Mouse (Mus musculus) limb, embryonic 12.5 days (tissue): ENCODE measurements around the gene Trpc4ap. TPM values are rescaled to one million over a fixed set of nuclear protein-coding genes. Genes with fewer than 3 reads are reported as not detected.

Experiments used
- ATAC-seq: fragments of 200-750 bp; cut with Nextera tagmentation; 2 replicates; pipeline ENCODE4 v1.8.0; 2017; ENCODE audit warnings: low read depth, moderate TSS enrichment; ENCODE audit not compliant: insufficient number of reproducible peaks, insufficient read depth, low FRiP score, low TSS enrichment
- H3K27ac ChIP-seq: fragments of 300-500 bp; sonication (generic); 2 replicates; pipeline ENCODE4 v1.5.1; 2016; ENCODE audit warnings: mild to moderate bottlenecking, moderate library complexity
- H3K27me3 ChIP-seq: fragments of 300-500 bp; sonication (generic); 2 replicates; pipeline ENCODE4 v1.6.1; 2016; ENCODE audit warnings: mild to moderate bottlenecking, moderate library complexity
- H3K36me3 ChIP-seq: fragments of 300-500 bp; sonication (generic); 2 replicates; pipeline ENCODE4 v1.6.1; 2016; ENCODE audit warnings: mild to moderate bottlenecking, moderate library complexity
- H3K4me1 ChIP-seq: fragments of 300-500 bp; sonication (generic); replicated peaks from 2 replicates; pipeline ENCODE4 v1.6.1; 2016
- H3K4me2 ChIP-seq: fragments of 300-500 bp; sonication (generic); 2 replicates; pipeline ENCODE4 v1.6.1; 2016; ENCODE audit warnings: mild to moderate bottlenecking, moderate library complexity
- H3K4me3 ChIP-seq: fragments of 300-500 bp; sonication (generic); replicated peaks from 2 replicates; pipeline ENCODE4 v1.5.1; 2016; ENCODE audit warnings: mild to moderate bottlenecking
- H3K9ac ChIP-seq: fragments of 300-500 bp; sonication (generic); replicated peaks from 2 replicates; pipeline ENCODE4 v1.6.1; 2016; ENCODE audit warnings: mild to moderate bottlenecking, moderate library complexity
- H3K9me3 ChIP-seq: fragments of 300-500 bp; sonication (generic); 2 replicates; pipeline ENCODE4 v1.6.1; 2016; ENCODE audit warnings: mild to moderate bottlenecking, moderate library complexity
- WGBS: fragments of 180-500 bp; shearing (Covaris S2); methylation state at CpG from one replicate; pipeline ENCODE4 v1.1.7; 2016; 5-methylcytosine and 5-hydroxymethylcytosine counted together
- polyA plus RNA-seq: library from polyadenylated mRNA; unstranded; fragments of >200 nt; fragmentation: Nextera tagmentation; extraction: Ambion mirVana; gene quantifications from 2 replicates; pipeline ENCODE4 v1.2.1, GENCODE M21; 2016

Trpc4ap gene
- polyA plus RNA-seq, 1 experiment from 2014 or later = 167 TPM

GRCm38 (mm10) chr2:155628519-155628918 is 63.7 kb downstream of the Trpc4ap start:
- Histone ChIP-seq H3K4me1 (peaks cover 24% of the 10 kb centered on the region), H3K36me3 (peaks cover 25% of the 10 kb centered on the region), H3K27ac (no peak overlapping the region), H3K4me3 (peak overlapping the region; percentile 41; the same call in 1 of the 2 replicates), H3K9me3 (no peaks in the 10 kb centered on the region), H3K27me3 (peaks cover 91% of the 10 kb centered on the region), H3K9ac (no peak overlapping the region), H3K4me2 (no peak overlapping the region)
- no peak for ATAC-seq
- 72% methylated on average over 13 of the region's 13 CpGs for WGBS

GRCm38 (mm10) chr2:155628112-155628511 is 64.1 kb downstream of the Trpc4ap start:
- H3K27me3 ChIP-seq = peaks cover 89% of the 10 kb centered on the region
- WGBS = 81% methylated on average over 9 of the region's 9 CpGs
- no peak overlapping the region for H3K4me3 ChIP-seq
- no peak for ATAC-seq
- H3K4me1 ChIP-seq = peaks cover 24% of the 10 kb centered on the region
- H3K9ac ChIP-seq = no peak overlapping the region
- no peak overlapping the region for H3K4me2 ChIP-seq
- H3K27ac ChIP-seq = no peak overlapping the region
- H3K9me3 ChIP-seq = no peaks in the 10 kb centered on the region
- H3K36me3 ChIP-seq = peaks cover 21% of the 10 kb centered on the region

- Histone ChIP-seq H3K9ac (no peak overlapping the region), H3K4me1 (peaks cover 24% of the 10 kb centered on the region), H3K36me3 (peaks cover 11% of the 10 kb centered on the region), H3K9me3 (no peaks in the 10 kb centered on the region), H3K27me3 (peaks cover 89% of the 10 kb centered on the region), H3K27ac (no peak overlapping the region), H3K4me3 (no peak overlapping the region), H3K4me2 (no peak overlapping the region)
- no peak for ATAC-seq
- WGBS = 39% methylated on average over 21 of the region's 21 CpGs
Measured at GRCm38 (mm10) chr2:155627030-155627738, 65.0 kb downstream of the Trpc4ap start.

- Histone ChIP-seq H3K36me3 (peaks cover 2% of the 10 kb centered on the region), H3K27ac (no peak overlapping the region), H3K9ac (no peak overlapping the region), H3K27me3 (peaks cover 81% of the 10 kb centered on the region), H3K4me1 (peaks cover 21% of the 10 kb centered on the region), H3K9me3 (no peaks in the 10 kb centered on the region), H3K4me3 (no peak overlapping the region), H3K4me2 (no peak overlapping the region)
- 52% methylated on average over 15 of the region's 15 CpGs for WGBS
- ATAC-seq = no peak
Measured at GRCm38 (mm10) chr2:155626277-155626676, 65.9 kb downstream of the Trpc4ap start.

- Histone ChIP-seq H3K4me3 (no peak overlapping the region), H3K27me3 (peaks cover 74% of the 10 kb centered on the region), H3K9ac (no peak overlapping the region), H3K9me3 (no peaks in the 10 kb centered on the region), H3K36me3 (no peaks in the 10 kb centered on the region), H3K27ac (no peak overlapping the region), H3K4me1 (peaks cover 10% of the 10 kb centered on the region), H3K4me2 (no peak overlapping the region)
- 35% methylated on average over 10 of the region's 10 CpGs for WGBS
- no peak for ATAC-seq
Measured at GRCm38 (mm10) chr2:155624730-155625129, 67.5 kb downstream of the Trpc4ap start.

- no peak overlapping the region for H3K4me3 ChIP-seq
- H3K36me3 ChIP-seq = no peaks in the 10 kb centered on the region
- no peak for ATAC-seq
- no peaks in the 10 kb centered on the region for H3K9me3 ChIP-seq
- peaks cover 6% of the 10 kb centered on the region for H3K4me1 ChIP-seq
- peaks cover 67% of the 10 kb centered on the region for H3K27me3 ChIP-seq
- no peak overlapping the region for H3K4me2 ChIP-seq
- H3K27ac ChIP-seq = no peak overlapping the region
- WGBS = 86% methylated on average over 6 of the region's 6 CpGs
- H3K9ac ChIP-seq = no peak overlapping the region
Measured at GRCm38 (mm10) chr2:155623996-155624395, 68.2 kb downstream of the Trpc4ap start.

- Histone ChIP-seq H3K9me3 (no peaks in the 10 kb centered on the region), H3K27ac (no peak overlapping the region), H3K36me3 (no peaks in the 10 kb centered on the region), H3K27me3 (peaks cover 57% of the 10 kb centered on the region), H3K9ac (no peak overlapping the region), H3K4me3 (no peak overlapping the region), H3K4me2 (no peak overlapping the region), H3K4me1 (peaks cover 3% of the 10 kb centered on the region; the same call in 1 of the 2 replicates)
- 26% methylated on average over 11 of the region's 11 CpGs for WGBS
- ATAC-seq = no peak
Measured at GRCm38 (mm10) chr2:155622606-155623005, 69.6 kb downstream of the Trpc4ap start.

GRCm38 (mm10) chr2:155619817-155620216 is 72.4 kb downstream of the Trpc4ap start:
- Histone ChIP-seq H3K27ac (no peak overlapping the region), H3K36me3 (no peaks in the 10 kb centered on the region), H3K27me3 (peaks cover 32% of the 10 kb centered on the region), H3K4me3 (no peak overlapping the region), H3K4me2 (no peak overlapping the region), H3K4me1 (peaks cover 3% of the 10 kb centered on the region; the same call in 1 of the 2 replicates), H3K9ac (no peak overlapping the region), H3K9me3 (no peaks in the 10 kb centered on the region)
- peak; percentile 35; the same call in 1 of the 2 replicates for ATAC-seq
- WGBS = 16% methylated on average over 8 of the region's 8 CpGs

- 57% methylated on average over 6 of the region's 6 CpGs for WGBS
Measured at GRCm38 (mm10) chr2:155616971-155617370, 75.2 kb downstream of the Trpc4ap start.

GRCm38 (mm10) chr2:155613953-155614352 is 78.2 kb downstream of the Trpc4ap start:
- H3K36me3 ChIP-seq = no peaks in the 10 kb centered on the region
- 0 out of 2 replicates have a peak, but pooled peaks cover 5% of the 10 kb centered on the region for H3K4me1 ChIP-seq
- no peak overlapping the region for H3K27ac ChIP-seq
- peak overlapping the region; percentile 55 for H3K4me2 ChIP-seq
- peaks cover 26% of the 10 kb centered on the region for H3K27me3 ChIP-seq
- no peak for ATAC-seq
- H3K9me3 ChIP-seq = no peaks in the 10 kb centered on the region
- H3K9ac ChIP-seq = no peak overlapping the region
- H3K4me3 ChIP-seq = peak overlapping the region; percentile 31; the same call in 1 of the 2 replicates
- WGBS = 61% methylated on average over 8 of the region's 8 CpGs

More at GRCm38 (mm10) chr2:155616971-155617370, 75.2 kb downstream of the Trpc4ap start:
- Histone ChIP-seq H3K27ac (no peak overlapping the region), H3K27me3 (peaks cover 35% of the 10 kb centered on the region), H3K9ac (no peak overlapping the region), H3K36me3 (no peaks in the 10 kb centered on the region), H3K4me1 (peaks cover 8% of the 10 kb centered on the region; the same call in 1 of the 2 replicates), H3K4me2 (no peak overlapping the region), H3K4me3 (no peak overlapping the region), H3K9me3 (no peaks in the 10 kb centered on the region)
- ATAC-seq = no peak

GRCm38 (mm10) chr2:155613326-155613755 is 78.8 kb downstream of the Trpc4ap start:
- Histone ChIP-seq H3K4me1 (0 out of 2 replicates have a peak, but pooled peaks cover 5% of the 10 kb centered on the region), H3K9ac (no peak overlapping the region), H3K4me3 (peak overlapping the region; percentile 31), H3K36me3 (no peaks in the 10 kb centered on the region), H3K4me2 (peak overlapping the region; percentile 55), H3K9me3 (no peaks in the 10 kb centered on the region), H3K27me3 (peaks cover 26% of the 10 kb centered on the region), H3K27ac (no peak overlapping the region)
- 6% methylated on average over 20 of the region's 20 CpGs for WGBS
- ATAC-seq = peak; percentile 87
